Mouse (Mus musculus): ENCODE measurements at regions not wholly inside any gene's neighbourhood (a gene's known extent, or its start where the extent isn't known, plus 50 kb on each side); places are given as distances from the start of the nearest gene placed in this dataset.

GRCm38 (mm10) chr12:13030333-13030732 is 88.6 kb upstream of the Mycn start:
- no peak for DNase-seq

DNA sequence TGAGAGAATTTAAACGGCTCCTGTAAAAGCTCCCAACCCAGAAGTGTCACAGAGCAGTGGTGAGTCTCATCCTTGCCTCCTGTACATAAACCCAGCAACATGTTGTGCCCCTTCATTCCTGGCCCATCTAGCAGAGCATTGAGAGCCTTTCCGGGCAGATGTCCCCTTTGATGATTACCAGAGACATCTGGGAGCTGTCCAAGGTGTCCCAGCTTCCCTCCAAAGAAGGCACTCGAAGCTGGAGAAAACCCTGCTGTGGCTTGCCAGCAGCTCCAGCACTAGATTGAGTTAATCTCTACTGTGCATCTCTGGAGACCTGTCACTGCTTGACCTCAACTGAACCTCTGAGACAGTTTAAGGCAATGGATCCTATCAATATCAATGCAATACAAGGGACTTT is 86.4 kb upstream of the Mycn start:
- no peak for DNase-seq

DNA sequence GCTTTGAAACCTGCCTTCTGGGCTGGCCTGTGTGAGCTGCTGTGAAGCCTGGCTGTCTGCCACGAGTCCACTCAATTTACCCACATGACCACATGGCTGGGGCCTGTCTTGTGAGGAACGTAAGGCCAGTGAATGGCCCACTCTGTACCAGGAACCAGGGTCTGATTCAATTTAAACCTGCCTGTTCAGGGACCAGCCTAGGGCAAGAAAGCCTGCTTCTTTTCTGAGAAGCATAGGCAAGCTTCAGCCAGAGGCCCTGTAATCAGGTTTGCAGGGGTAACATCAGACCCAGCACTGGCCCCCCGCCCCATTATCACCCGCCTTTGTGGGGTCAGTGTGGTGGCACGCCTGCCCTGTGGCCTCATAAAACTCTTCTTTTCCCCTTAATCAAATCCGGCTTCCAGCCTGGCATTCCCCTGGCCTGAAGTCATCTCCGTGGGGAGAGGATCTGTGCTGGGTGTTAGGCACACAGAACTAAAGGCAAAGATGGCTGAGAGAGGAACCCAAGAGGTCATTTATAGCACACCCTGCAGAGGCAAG is 84.4 kb upstream of the Mycn start:
- no peak for DNase-seq

DNA sequence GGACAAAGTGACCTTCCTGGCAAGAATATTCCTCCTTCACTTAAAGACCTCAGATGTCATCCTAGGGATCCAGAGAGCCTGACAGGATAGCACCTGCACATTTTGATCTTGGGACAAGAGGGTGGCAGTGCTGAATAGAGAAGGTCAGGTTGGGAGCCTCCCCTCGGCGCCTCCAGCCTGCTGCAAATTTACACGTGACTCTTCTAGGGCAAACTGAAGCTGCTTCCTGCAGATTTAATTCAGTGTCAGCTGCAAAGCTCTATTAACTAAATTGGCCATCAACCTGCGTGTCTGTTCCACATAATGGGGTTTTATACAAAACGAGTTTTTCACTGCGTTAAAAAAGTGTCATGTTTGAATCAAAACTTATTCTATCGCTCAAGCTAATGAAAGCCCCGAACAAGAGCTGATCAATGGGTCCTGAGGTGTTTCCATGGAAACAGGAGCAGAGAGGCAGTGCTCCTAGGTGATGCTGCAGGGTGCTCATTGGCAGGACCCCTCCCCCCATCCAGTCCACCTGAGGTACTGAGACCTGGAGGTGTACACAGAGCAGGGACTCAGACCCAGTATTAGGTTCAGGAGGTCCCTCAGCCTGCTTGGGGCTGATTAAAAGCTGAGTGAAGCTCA is 82.6 kb upstream of the Mycn start:
- DNase-seq, result no peak

- no peak for DNase-seq
Observed at GRCm38 (mm10) chr12:13011023-13011761, 69.5 kb upstream of the Mycn start.

- no peak for DNase-seq
Observed at GRCm38 (mm10) chr12:13010405-13010804, 68.7 kb upstream of the Mycn start.

DNA sequence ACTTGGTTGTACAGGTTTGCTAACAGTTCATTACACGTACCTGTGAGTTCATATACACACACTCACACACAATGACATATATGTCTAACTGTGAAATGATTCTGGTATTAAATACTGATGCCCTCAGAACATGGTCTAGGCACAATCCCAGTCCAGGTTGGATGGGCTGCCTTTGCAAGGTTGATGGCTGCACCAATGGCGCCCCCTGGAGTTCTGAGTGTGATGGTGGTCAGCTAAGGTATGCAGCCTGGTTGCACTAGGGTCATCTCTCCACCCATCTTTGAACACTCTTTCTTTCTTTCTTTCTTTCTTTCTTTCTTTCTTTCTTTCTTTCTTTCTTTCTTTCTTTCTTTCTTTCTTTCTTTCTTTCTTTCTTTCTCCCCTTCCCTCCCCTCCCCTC is 67.8 kb upstream of the Mycn start:
- no peak for DNase-seq

DNA sequence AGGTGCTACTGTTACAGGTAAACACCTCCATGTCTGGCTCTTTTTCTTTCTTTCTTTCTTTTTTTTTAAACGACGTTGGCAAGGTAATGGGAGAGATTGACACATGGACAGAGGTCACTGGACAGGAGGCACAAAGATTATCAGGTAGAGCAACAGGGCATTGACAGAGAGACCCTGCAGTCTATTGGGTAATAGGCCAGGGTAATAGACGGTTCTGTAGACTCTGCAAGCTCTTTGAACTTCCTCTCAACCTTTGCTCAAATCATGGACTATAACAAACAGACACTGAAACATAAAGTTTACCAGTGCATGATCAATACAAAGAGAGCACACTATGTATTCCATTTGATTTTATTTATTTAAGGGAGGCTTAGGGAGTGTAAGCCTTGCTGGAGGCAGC is 61.0 kb upstream of the Mycn start:
- DNase-seq, result no peak

- DNase-seq, result no peak
Observed at GRCm38 (mm10) chr12:13002069-13002590, 60.4 kb upstream of the Mycn start.

DNA sequence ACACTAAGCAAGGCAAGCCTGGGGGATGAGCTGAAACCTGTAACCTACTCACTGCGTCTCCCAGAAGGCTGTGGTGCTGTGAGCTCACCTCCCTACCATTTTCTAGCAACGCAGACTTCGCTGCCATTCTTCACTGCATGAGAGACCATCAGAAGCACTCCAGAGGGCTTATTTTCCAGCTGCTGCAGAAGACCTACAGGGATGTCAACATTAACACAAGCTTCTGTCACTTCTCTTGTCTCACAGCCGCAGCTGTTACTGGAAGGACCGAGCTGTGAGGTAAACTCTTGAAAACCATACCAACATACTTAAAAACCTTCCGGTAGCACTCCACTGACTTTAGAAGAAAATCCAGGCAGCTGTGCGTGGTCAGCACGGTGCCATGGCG is 54.3 kb upstream of the Mycn start:
- no peak for DNase-seq

DNA sequence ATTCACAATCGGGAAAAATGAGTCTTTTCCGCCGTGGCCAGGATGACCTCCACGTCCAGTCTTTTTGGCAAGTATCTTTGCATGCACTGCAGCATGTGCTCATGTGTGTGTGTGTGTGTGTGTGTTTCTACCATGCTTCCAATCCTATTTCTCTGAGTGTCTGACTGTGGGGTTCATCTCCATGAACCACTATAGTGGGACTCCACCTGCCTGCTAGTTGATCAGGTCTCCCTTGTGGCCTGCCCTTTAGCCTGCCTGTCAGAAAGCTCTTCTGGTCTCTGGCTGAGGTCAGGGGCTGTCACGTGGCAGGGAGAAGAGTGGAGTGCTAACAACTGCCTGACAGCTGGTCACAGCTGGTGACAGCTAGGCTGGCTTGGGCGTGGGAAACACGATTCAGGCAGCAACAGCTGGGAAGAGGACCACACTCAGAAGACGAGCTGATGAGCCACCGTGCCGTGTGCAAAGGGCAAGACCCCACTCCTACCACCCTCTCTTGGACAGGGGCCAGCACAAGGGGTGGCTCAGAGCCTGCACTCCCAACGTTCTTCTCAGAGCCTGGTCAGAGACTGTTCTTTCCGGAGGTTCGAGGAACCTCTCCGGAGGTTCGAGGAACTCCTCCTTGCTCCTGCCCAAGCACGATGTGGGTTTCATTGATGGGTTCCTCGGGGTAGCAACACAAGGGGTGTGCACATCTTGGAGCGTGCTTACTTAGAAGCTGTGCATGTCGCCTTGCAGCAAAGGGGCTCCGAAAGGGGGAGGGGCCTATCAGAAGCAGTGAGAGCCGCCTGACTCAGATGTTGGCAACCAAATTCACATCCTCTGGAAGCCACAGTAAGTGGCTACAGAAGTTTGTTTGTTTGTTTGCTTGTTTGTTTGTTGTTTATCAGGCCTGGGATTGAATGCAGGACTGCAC is 53.6 kb upstream of the Mycn start:
- DNase-seq, result peak; percentile 63

DNA sequence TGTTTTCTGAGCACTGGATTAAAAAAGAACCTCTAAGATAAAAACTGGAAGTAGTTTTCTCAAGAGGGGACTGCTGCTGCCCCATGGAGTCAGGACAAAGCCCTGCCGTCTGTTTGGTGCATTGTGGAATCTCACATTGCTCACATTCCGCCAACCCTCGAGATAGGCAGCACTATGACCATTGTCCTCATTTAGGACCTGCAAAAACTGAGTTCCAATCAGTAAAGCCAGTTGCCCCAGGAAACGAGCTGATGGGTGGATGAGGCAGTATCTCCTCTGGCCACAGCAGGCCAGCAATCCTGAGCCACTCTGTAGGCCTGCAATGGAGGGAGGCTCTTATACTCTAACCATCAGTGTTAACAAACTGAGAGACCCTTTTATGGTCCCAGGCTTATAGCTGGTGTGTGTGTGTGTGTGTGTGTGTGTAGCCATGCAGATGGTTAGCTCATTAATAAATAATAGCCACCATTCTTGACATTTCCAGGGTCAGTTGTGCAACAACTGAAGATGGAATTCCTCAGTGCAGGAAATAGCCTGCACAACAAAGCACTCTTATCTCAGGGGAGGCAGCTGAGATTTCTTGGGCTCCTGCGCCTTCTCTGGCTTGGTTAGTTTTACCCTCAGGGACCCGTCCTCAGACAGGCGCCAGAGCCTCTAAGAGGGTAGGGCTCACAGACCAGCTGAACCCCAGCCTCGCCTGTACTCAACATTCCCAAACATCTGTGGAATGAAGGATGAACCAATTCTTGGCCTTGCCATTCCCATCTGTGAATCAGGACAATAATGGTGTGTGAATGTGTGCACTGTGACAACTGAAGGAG is 52.4 kb upstream of the Mycn start:
- no peak for DNase-seq
